Mouse (Mus musculus) kidney, adult 2 months (tissue): ENCODE results near the gene Gpr25.

Source experiments
- CTCF ChIP-seq: fragments of 200-500 bp; conservative IDR thresholded peaks from 2 replicates; pipeline ENCODE4 v1.5.1; 2011; ENCODE audit warnings: low read depth, mild to moderate bottlenecking, control low read depth, low read length, moderate library complexity, mixed read lengths; ENCODE audit not compliant: insufficient read depth, insufficient read length
- POLR2A ChIP-seq: fragments of 200-500 bp; IDR thresholded peaks from one replicate; pipeline ENCODE4 v1.6.1; 2011; ENCODE audit warnings: low read depth, low read length, control low read depth

DNA sequence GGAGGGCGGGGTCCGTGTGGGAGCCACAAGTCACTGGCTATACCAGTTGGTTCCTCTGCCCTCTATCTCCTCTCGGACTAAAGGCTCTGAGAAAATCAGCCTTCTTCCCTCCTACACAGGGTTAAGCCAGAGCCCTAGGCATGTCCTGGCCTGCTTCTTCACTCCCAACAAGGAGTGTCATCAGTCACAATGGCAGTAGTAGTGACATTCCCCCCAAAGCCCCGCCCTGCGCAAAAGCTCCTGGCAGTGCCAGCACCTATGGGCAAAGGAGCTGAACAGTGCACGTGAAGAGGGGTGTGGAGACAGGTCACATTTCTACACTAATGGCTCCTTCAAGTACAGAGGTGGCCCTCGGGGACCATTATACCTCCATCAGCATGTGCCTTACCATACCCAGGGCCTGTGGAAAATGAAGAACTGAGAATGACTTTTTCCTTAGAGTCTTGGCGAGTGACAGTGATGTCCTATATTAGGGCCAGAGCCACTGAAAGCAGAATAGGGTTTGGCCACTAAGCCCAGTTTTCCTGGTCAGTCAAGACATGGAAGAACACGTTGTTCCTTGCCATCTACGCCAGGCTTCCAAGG, 36.8 kb downstream of the Gpr25 start:
- TF ChIP-seq CTCF (no peak), POLR2A (no peak)
